Mouse (Mus musculus) lung, embryonic 14.5 days (tissue): ENCODE data around the gene Them7. TPM values are rescaled to one million over a fixed set of nuclear protein-coding genes. Genes with fewer than 3 reads are reported as not detected.
A peak's percentile ranks its signal among the peaks of the same experiment; 100 is the strongest.

ENCODE experiments used
- ATAC-seq: fragments of 200-750 bp; cut with Nextera tagmentation; 2 replicates; pipeline ENCODE4 v1.8.0; 2017; ENCODE audit warnings: mild to moderate bottlenecking, moderate TSS enrichment, moderate library complexity; ENCODE audit not compliant: insufficient read depth
- DNase-seq: peaks from one replicate; pipeline ENCODE4 v3.0.0-alpha.2; 2015
- H3K27ac ChIP-seq: fragments of 300-500 bp; sonication (generic); 2 replicates; pipeline ENCODE4 v1.5.1; 2014; ENCODE audit warnings: low read depth, mild to moderate bottlenecking, moderate library complexity
- H3K27me3 ChIP-seq: fragments of 300-500 bp; sonication (generic); 2 replicates; pipeline ENCODE4 v1.6.1; 2014; ENCODE audit warnings: low read length, control low read depth; ENCODE audit not compliant: insufficient read depth
- H3K36me3 ChIP-seq: fragments of 300-500 bp; sonication (generic); 2 replicates; pipeline ENCODE4 v1.6.1; 2014; ENCODE audit warnings: control low read depth; ENCODE audit not compliant: insufficient read depth
- H3K4me1 ChIP-seq: fragments of 300-500 bp; sonication (generic); 2 replicates; pipeline ENCODE4 v1.6.1; 2014; ENCODE audit warnings: antibody characterized with exemption, control low read depth; ENCODE audit not compliant: insufficient read depth
- H3K4me2 ChIP-seq: fragments of 300-500 bp; sonication (generic); 2 replicates; pipeline ENCODE4 v1.6.1; 2014; ENCODE audit warnings: mild to moderate bottlenecking
- H3K4me3 ChIP-seq: fragments of 300-500 bp; sonication (generic); 2 replicates; pipeline ENCODE4 v1.5.1; 2014; ENCODE audit warnings: low read depth, low read length
- H3K9ac ChIP-seq: fragments of 300-500 bp; sonication (generic); 2 replicates; pipeline ENCODE4 v1.6.1; 2014
- H3K9me3 ChIP-seq: fragments of 300-500 bp; sonication (generic); 2 replicates; pipeline ENCODE4 v1.6.1; 2016; ENCODE audit warnings: low read depth, low read length, control low read depth
- CTCF ChIP-seq: IDR thresholded peaks from 2 replicates; pipeline ENCODE4 v1.5.1; 2016; ENCODE audit warnings: antibody characterized with exemption, low read depth
- WGBS: fragments of 180-500 bp; shearing (Covaris S2); extraction: QIAGEN DNeasy Blood & Tissue Kit; methylation state at CpG from one replicate; pipeline ENCODE4 v1.1.7; 2014; 5-methylcytosine and 5-hydroxymethylcytosine counted together
- polyA plus RNA-seq: library from polyadenylated mRNA; unstranded; fragments of >200 nt; fragmentation: Nextera tagmentation; extraction: Ambion mirVana; gene quantifications from 2 replicates; pipeline ENCODE4 v1.2.1, GENCODE M21; 2014

The Them7 gene
- polyA plus RNA-seq, 1 experiment from 2014 or later: 0.18 TPM

DNA sequence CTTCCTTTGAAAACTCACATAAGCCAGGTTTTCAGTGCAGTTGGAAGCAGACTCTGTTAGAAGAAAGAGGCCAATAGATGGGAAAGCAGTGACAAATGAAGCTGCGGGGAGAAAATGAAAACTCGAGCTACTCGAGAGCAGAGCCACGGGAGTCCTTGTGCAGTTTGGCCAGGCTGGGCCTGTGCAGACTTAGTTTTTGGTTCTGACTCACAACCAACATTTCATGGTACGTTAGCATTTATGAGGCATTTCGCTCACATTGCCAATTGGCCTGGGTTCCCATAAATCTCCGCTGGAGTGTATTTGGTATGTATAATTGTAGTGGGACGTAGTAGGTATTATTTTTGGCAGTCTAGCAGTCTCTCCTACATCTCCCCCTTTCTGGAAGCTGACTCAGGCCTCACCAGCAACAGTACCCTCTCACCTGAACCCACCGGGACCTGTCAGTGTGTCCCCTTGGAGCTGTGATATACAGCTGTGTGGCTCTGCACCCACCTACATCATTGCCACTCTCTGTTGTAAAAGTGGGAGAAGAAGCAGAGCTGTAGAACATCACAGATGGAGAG lies 3.3 kb upstream of the Them7 start:
- 69% methylated on average over 9 of the region's 9 CpGs for WGBS
- Histone ChIP-seq H3K9me3 (no peaks in the 10 kb centered on the region), H3K27ac (no peak overlapping the region), H3K36me3 (no peaks in the 10 kb centered on the region), H3K9ac (no peak overlapping the region), H3K27me3 (peaks cover 17% of the 10 kb centered on the region), H3K4me3 (no peak overlapping the region), H3K4me2 (no peak overlapping the region), H3K4me1 (peaks cover 3% of the 10 kb centered on the region)
- ATAC-seq (no peak), DNase-seq (no peak)
- TF ChIP-seq CTCF: no peak

DNA sequence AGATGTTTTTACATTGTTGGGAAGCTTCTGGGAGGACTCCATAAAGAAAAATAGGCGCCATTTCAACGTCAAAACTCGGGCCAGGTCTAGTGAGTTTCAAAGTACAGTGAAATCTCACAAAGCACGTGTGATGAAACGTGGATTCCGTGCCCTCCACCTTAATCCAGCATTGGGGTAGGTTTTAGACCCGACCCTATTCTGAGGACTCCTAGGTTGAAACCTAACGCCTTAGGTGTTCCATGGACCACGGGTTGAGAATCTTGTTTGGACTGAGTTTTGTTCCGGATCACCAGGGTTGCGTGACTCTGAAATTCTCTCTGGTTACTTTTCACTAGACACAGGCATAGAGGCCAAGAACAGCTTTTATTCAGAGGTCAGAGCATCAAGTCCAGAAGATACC lies 514 bp upstream of the Them7 start:
- Histone ChIP-seq H3K4me3 (no peak overlapping the region), H3K9ac (no peak overlapping the region), H3K4me1 (peaks cover 3% of the 10 kb centered on the region), H3K36me3 (no peaks in the 10 kb centered on the region), H3K27me3 (peaks cover 21% of the 10 kb centered on the region), H3K27ac (no peak overlapping the region), H3K9me3 (no peaks in the 10 kb centered on the region), H3K4me2 (peak overlapping the region; percentile 66; the same call in 1 of the 2 replicates)
- 85% methylated on average over 11 of the region's 11 CpGs for WGBS
- ATAC-seq (no peak), DNase-seq (no peak)
- no peak for TF ChIP-seq CTCF

DNA sequence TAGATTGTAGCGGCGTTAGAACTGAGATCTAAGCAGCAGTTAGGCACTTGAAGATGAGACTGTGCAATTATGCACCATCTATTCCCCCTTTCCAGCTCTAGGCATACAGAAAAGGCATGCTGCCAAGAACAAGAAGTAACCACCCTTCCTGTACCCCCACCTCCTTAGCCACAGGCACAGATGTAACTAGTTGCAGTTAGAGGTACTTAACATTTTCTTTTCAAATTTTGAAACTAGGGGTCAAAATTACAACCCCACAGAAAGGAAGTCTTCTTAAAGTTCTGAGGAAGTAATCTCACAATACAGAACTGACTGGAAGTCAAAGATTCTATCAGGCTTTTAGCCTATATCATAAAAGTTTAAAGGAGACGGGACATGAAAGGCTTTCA lies 861 bp downstream of the Them7 start:
- Histone ChIP-seq H3K9ac (no peak overlapping the region), H3K27ac (no peak overlapping the region), H3K27me3 (peaks cover 21% of the 10 kb centered on the region), H3K4me3 (no peak overlapping the region), H3K36me3 (no peaks in the 10 kb centered on the region), H3K9me3 (no peaks in the 10 kb centered on the region), H3K4me2 (peak overlapping the region; percentile 66; the same call in 1 of the 2 replicates), H3K4me1 (peaks cover 3% of the 10 kb centered on the region)
- DNase-seq (no peak), ATAC-seq (no peak)
- TF ChIP-seq CTCF: no peak
- WGBS: 47% methylated on average over 3 of the region's 3 CpGs

DNA sequence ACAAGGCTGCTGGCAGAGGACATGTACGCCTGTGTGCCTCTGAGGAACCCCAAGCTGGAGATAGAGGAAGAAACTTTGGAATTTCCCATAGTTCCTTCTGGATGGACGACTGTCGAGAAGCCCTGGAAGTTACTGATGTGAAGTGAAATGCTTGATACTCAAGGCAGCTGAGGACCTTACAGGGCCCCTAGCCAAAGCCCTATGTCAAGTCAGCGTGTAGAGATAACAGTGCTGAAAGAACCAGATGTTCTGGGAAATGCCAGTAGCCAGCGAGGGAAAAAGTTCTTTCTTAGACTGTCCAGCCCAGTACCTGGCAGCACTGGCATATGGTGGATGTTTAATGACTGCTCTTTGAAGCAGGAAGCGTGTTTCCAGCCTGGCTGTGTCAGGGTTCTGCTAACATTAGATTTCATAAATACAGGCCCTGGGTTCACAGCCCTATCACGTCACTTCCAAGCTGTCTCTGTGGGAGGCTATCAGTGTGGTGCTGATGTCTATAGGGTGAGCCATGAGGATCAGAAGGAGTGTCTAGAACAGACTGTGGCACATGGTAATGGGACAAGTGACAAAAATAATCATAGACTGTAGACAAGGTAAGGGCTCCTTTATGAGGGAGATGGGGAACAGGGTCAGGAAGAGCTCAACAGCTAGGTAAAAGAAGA lies 2.3 kb downstream of the Them7 start:
- H3K9ac ChIP-seq: no peak overlapping the region
- TF ChIP-seq CTCF: no peak
- no peak overlapping the region for H3K4me3 ChIP-seq
- DNase-seq: no peak
- H3K4me1 ChIP-seq: peaks cover 3% of the 10 kb centered on the region
- H3K36me3 ChIP-seq: no peaks in the 10 kb centered on the region
- no peaks in the 10 kb centered on the region for H3K9me3 ChIP-seq
- no peak overlapping the region for H3K27ac ChIP-seq
- ATAC-seq: peak; percentile 15; the same call in 1 of the 2 replicates
- no peak overlapping the region for H3K4me2 ChIP-seq
- H3K27me3 ChIP-seq: peaks cover 21% of the 10 kb centered on the region
- WGBS: 24% methylated on average over 7 of the region's 7 CpGs

DNA sequence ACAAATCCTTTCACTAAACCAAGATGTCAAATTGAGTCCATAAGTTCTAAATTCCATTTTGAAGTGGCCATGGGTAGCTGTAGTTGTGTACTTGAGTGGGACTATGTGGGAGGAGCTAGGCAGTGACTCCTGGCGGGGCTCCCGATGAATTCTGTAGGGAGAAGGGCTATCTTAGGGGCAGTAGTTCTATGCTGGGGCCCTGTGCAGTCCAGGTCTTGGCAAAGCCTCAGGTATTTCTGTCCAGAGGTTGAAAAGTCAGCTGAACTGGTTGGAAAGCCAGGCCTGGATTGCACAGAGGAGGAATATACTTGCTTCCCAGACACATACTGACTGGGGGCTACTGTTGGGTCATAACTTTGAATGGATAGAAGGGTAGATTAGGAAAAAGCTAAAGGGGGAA lies 4.3 kb downstream of the Them7 start:
- Histone ChIP-seq H3K9me3 (no peaks in the 10 kb centered on the region), H3K4me3 (no peak overlapping the region), H3K27me3 (peaks cover 21% of the 10 kb centered on the region), H3K27ac (no peak overlapping the region), H3K4me2 (no peak overlapping the region), H3K4me1 (peaks cover 3% of the 10 kb centered on the region), H3K36me3 (no peaks in the 10 kb centered on the region), H3K9ac (no peak overlapping the region)
- DNase-seq (no peak), ATAC-seq (no peak)
- WGBS: 60% methylated on average over 2 of the region's 2 CpGs
- no peak for TF ChIP-seq CTCF

DNA sequence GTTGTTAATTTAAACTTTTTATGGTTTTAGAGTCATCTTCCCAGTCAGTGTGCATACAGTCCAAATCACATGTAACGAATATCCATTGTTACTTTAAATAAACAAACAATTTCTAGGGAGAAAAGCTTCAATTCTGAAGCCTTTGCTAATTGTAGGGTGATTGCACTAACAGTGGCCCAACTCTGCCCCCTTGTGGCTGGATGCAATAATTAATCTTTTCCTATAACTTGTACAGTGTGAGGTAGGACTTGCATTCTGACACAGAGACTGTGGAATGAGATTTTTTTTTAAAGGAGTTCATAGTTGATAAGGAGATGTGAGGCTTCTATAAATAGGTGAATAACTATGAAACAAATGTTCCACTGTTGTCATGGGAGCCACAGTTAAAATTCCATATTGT lies 6.2 kb downstream of the Them7 start:
- Histone ChIP-seq H3K27me3 (peaks cover 6% of the 10 kb centered on the region; the same call in 1 of the 2 replicates), H3K4me1 (no peaks in the 10 kb centered on the region; the same call in 1 of the 2 replicates)

DNA sequence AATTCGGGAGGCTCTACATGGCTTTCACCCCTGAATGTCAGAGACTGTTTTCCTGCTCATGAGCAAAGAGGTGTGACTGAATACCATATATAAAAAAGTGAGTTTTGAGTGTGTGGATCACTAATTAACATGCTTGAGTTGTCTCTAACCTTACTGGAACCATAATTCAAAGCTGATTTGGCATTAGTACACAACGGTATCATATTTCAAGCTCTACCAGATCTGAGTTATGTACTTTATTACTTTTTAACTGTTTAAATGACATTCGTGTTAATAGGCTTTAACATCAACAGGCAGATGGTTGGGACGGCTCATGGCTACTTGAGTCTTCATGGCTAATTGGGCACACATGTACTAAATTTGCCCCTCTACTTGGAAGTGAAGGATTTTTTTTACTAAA lies 8.3 kb downstream of the Them7 start:
- ATAC-seq (no peak), DNase-seq (no peak)
- TF ChIP-seq CTCF: no peak
- Histone ChIP-seq H3K36me3 (no peaks in the 10 kb centered on the region), H3K27me3 (no peaks in the 10 kb centered on the region), H3K4me1 (no peaks in the 10 kb centered on the region), H3K9me3 (no peaks in the 10 kb centered on the region), H3K4me3 (no peak overlapping the region), H3K4me2 (no peak overlapping the region), H3K27ac (no peak overlapping the region), H3K9ac (no peak overlapping the region)
- 49% methylated on average over 4 of the region's 4 CpGs for WGBS

More for the DNA sequence above, 6.2 kb downstream of the Them7 start:
- TF ChIP-seq CTCF: peak; percentile 78
- ATAC-seq (peak; percentile 54; the same call in 1 of the 2 replicates), DNase-seq (peak; percentile 89)
- no peak overlapping the region for H3K9ac ChIP-seq
- no peak overlapping the region for H3K4me3 ChIP-seq
- no peaks in the 10 kb centered on the region for H3K9me3 ChIP-seq
- WGBS: 0% methylated on average over 1 of the region's 1 CpGs
- H3K36me3 ChIP-seq: no peaks in the 10 kb centered on the region
- no peak overlapping the region for H3K4me2 ChIP-seq
- H3K27ac ChIP-seq: no peak overlapping the region
